Mouse (Mus musculus): ENCODE results near the gene Hoxc10. TPM values are rescaled to one million over a fixed set of nuclear protein-coding genes. Genes with fewer than 3 reads are reported as not detected.

Hoxc10 gene
- polyA plus RNA-seq (2012; ENCODE audit: low replicate concordance) = 0.18 TPM in 1 of 2 replicates, not detected in the other

DNA sequence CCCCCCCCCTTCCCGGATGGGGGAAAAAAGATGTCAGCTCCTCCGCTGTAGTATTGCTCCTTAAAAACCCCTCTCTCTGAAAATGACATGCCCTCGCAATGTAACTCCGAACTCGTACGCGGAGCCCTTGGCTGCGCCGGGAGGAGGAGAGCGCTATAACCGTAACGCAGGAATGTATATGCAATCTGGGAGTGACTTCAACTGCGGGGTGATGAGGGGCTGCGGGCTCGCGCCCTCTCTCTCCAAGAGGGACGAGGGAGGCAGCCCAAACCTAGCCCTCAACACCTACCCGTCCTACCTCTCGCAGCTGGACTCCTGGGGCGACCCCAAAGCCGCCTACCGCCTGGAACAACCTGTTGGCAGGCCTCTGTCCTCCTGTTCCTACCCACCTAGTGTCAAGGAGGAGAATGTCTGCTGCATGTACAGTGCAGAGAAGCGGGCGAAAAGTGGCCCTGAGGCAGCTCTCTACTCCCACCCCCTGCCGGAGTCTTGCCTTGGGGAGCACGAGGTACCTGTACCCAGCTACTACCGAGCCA lies at the start of gene Hoxc10:
Gene Hoxc10, plus strand, starts transcription at position 21 of the 536 bp plus-strand sequence.

GRCm38 (mm10) chr15:102921053-102922011 lies 45.3 kb upstream of the Hoxc10 start, which contains the start of gene Hoxc13:
TSS of gene Hoxc13 (plus strand) at chr15:102921103.

DNA sequence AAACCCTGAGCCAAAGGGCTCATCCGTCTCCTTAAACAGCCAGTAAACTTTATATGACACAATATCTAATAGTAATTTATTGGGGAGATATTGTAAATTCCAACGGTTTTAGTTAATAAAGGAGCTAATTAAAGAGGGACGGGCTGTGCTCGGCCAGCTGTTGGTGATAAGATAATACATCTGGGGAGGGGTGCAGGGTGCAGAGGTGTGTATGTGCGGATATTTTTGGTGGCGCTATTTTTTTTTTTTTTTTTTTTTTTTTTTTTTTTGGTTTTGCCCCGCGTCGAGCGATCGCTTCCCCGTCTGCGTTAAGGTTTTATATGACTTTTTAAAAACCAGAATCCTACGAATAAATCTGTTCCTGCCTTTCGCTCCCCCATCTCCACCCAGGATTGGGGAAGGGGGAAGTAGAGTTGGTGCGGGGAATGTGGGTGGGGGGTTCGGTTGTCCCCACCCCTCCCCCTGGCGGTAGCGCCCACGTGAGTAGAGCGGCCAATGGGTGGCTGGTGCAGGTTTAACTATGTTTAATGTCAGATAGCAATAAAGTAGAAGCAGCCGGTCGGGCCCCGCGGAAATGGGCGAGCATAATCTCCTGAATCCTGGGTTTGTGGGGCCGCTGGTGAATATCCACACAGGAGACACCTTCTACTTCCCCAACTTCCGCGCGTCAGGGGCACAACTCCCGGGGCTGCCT lies 30.2 kb upstream of the Hoxc10 start, which contains the start of gene Hoxc12:
Gene Hoxc12, plus strand, starts transcription at position 479 of the 694 bp plus-strand sequence.

GRCm38 (mm10) chr15:102954192-102955006 lies 12.2 kb upstream of the Hoxc10 start, which contains the start of gene Hoxc11:
TSS of gene Hoxc11 (plus strand) at chr15:102954427.

DNA sequence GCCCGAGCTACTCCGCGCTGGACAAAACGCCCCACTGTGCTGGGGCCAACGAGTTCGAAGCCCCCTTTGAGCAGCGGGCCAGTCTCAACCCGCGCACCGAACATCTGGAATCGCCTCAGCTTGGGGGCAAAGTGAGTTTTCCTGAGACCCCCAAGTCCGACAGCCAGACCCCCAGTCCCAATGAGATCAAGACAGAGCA lies 615 bp downstream of the Hoxc10 start, which contains the start of gene Hoxc5:
Gene Hoxc5, plus strand, starts transcription at position 132 of the 199 bp plus-strand sequence.

DNA sequence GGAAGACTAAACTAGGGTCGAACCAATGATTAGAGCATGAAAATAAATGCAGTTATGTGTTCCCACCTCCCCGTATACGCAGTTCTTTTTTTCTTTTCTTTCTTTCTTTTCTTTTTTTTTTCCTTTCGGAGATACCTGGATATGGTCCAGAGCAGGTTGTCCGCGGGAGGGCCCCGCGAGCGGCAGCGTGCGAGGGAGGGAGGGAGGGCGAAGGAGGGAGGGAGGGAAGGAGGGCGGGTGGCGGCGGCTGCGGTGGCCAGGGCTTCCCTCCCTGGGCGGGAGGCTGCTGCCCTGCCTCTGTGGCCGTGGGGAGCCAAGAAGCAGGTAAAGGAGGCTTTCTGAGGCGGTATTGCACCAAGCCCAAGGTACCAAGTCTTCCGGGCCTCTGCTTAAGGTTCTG lies 9.6 kb downstream of the Hoxc10 start, which contains the start of gene Hoxc9:
Gene Hoxc9, plus strand, starts transcription at position 269 of the 400 bp plus-strand sequence.

GRCm38 (mm10) chr15:102990461-102991397 lies 24.1 kb downstream of the Hoxc10 start, which contains the start of gene Hoxc8:
TSS of gene Hoxc8 (plus strand) at chr15:102990607.

GRCm38 (mm10) chr15:102997939-102998355 lies 31.4 kb downstream of the Hoxc10 start, which contains the start of gene Hoxc6:
TSS of gene Hoxc6 (plus strand) at chr15:102998257.

DNA sequence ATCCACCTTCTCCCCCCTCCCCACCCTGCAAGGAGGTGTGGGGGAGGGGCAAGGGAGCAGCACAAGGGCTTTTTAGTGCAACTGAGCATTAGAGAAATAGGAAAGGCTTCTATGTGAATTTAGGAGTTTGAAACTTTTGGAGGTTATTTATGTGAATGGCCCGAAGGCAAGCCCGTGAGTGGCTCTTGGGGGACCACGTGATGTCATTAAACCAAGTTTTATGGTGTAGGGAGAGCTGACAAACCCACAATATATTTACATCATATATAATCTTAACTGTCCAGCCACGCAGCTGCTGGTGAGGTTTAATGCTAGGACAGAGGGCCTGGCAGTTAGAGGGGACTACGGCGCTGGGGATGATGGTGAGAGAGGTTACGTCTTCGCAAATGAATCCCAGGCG lies 52.0 kb downstream of the Hoxc10 start, which contains the start of gene Hoxc4:
Gene Hoxc4, plus strand, starts transcription at position 299 of the 400 bp plus-strand sequence.

Other genes starting within 250 kb of the Hoxc10 start
- gene Calcoco1, start 244.6 kb upstream of the Hoxc10 start, polyA plus RNA-seq (2012; ENCODE audit: low replicate concordance) = 9.7 and 15.0 TPM in 2 replicates
- gene Hoxc13, start 45.7 kb upstream of the Hoxc10 start, polyA plus RNA-seq (2012; ENCODE audit: low replicate concordance) = not detected in 2 replicates
- gene Hoxc12, start 30.0 kb upstream of the Hoxc10 start, polyA plus RNA-seq (2012; ENCODE audit: low replicate concordance) = not detected in 2 replicates
- 0.11 TPM in 1 of 2 replicates, not detected in the other for gene Hoxc11, start 12.4 kb upstream of the Hoxc10 start, polyA plus RNA-seq (2012; ENCODE audit: low replicate concordance)
- gene Hoxc5, start 647 bp downstream of the Hoxc10 start, polyA plus RNA-seq (2012; ENCODE audit: low replicate concordance) = 0.06 TPM in 1 of 2 replicates, not detected in the other
- gene Hoxc9, start 9.6 kb downstream of the Hoxc10 start, polyA plus RNA-seq (2012; ENCODE audit: low replicate concordance) = not detected in 2 replicates
- not detected in 2 replicates for gene Hoxc8, start 23.8 kb downstream of the Hoxc10 start, polyA plus RNA-seq (2012; ENCODE audit: low replicate concordance)
- 0.27 and 0.62 TPM in 2 replicates for gene Hoxc6, start 31.5 kb downstream of the Hoxc10 start, polyA plus RNA-seq (2012; ENCODE audit: low replicate concordance)
- 0.55 TPM in 1 of 2 replicates, not detected in the other for gene Hoxc4, start 52.1 kb downstream of the Hoxc10 start, polyA plus RNA-seq (2012; ENCODE audit: low replicate concordance)
- gene Smug1, start 200.3 kb downstream of the Hoxc10 start, polyA plus RNA-seq (2012; ENCODE audit: low replicate concordance) = 1.9 TPM in 2 replicates

Measured in leukemia stem cell, adult 10-12 weeks (primary cell).